Mouse (Mus musculus) megakaryocyte, adult 5-6 weeks (primary cell): ENCODE measurements around the gene Aplnr. TPM values are rescaled to one million over a fixed set of nuclear protein-coding genes. Genes with fewer than 3 reads are reported as not detected.

Experiments used
- ATAC-seq: 2 replicates; pipeline ENCODE4 v1.8.0; 2016; ENCODE audit warnings: mild to moderate bottlenecking, inconsistent platforms; ENCODE audit not compliant: poor library complexity, severe bottlenecking
- total RNA-seq, 2 experiments: library from RNA; stranded (forward) in 1 of 2; stranded (reverse) in 1 of 2; fragments of 153-499, 151-499 nt in 1 of 2; fragments of 221-1000, 200-1000 nt in 1 of 2; gene quantifications; 2 replicates each; pipeline versions ENCODE4 v1.2.3 to v1.2.4; 2015 to 2017

The Aplnr gene
- total RNA-seq (2015) (1.1 and 2.2 TPM in 2 replicates), total RNA-seq (2017) (1.5 and 2.1 TPM in 2 replicates)

DNA sequence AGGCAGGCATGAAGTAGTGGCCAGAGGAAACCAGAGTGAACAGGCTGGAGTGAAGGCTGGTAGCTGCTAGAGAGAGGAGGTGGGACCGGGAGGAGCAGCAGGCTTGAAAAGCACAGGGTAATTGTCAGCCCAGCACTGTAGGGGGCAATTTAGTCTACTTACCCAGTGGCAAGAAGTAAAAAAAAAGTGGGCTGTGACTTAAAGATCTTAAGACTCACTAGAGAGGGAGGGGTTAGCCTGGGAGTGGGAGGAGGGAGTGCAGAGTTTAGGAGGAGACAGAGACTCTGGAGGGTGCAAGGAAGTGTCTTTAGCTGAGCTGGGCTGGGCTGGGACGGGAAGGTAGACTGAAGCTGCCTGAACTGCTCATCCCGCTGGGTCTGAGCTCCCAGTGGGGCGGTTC lies at the start of gene Aplnr:
Gene Aplnr (plus strand): TSS at position 137 of the 400 bp plus-strand sequence.
- no peak for ATAC-seq

DNA sequence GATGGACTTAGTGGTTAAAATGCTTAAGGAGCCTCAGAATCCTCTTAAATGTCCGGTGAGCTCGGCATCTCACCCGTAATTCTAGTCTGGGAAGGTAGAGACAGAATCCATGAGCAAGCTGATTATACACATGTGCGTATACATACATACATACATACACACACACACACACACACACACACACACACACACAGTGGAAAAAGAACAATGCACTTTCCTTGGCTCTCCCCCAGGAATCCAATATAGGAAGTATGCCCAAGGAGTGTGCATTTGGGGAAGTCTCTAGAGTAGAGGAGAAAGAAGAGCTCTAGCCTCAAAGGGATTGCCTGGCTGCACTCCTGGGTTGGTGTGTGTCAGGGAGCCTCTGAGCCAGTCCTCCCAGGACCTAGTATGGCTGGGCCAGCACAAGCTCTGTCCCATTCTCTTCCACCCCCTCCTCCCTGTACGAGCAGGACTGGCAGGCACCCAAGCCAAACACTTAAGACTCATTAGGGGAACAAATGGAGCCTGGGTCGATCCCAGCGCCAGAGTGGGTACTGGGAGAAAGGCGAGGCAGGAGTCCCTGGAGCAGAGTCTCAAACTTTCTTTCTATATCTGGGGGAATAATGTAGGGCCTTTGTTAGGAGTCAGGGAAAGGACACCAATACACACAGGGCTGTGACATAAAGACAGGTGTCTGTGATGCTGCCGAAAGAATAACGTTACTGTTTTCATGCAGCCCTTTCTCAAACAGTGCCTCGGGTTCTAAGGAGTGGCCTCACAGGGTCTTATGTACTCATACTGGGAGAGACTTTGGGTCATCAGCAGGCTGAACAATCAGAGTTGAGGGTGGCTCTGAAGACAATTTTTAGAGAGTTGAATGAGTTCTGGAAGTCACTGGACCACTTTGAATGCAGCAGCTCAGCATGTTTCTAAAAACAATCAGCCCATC lies 47.0 kb upstream of the Aplnr start:
- ATAC-seq: no peak

DNA sequence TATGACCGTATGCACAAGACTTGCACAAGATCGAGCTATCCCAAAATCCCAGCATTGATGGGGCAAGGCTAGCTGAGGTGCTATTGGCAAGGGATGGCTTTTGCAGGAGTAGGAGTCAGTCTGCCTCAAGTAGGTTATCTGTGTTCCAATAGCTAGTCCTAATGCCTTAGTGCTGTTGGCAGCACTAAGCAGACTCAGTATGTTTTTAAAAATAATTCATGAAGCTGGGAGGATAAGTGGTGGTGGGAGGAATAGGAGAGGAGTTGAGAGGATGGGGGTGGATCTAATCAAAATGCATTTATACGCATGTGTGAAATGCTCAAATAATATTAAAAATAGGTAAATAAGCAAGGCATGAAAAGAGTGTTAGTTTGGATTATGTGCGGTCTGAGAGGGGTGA lies 44.7 kb upstream of the Aplnr start:
- no peak for ATAC-seq

DNA sequence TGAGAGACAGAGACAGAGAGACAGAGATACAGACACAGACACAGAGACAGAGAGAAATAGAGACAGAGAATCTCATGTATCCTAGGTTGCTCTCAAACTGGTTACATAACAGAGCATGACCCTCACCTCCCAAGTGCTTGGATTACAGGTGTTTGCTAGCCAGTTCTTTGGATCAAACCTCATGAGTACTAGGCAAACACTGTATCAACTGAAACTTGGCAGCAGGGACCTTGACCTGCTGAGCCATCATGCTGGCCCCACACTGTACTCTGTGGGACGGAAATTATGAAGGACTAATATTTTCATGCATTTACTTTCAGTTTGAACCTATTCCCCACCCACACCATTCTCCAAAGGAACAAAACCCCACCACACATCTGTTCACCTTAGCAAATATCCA lies 42.6 kb upstream of the Aplnr start:
- no peak for ATAC-seq

DNA sequence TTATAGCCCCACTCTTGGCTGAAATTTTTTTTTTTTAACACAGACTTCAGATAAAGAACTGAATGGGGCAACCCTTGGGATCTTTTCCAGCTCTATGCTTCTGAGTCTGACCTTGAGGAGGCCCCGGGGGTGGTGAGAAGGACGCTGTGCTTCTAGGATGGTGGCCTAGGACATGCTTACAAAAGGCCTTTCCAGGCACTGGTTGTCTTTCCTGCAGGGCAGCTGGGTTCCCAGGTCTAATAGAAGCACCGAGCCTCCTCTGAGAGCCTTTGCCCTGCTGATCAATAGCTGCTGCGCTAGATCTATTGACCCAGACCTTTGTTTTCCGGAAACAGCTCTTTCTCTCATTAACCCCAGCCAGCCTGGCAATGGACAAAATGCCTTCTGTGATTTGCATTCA lies 40.1 kb upstream of the Aplnr start:
- no peak for ATAC-seq

DNA sequence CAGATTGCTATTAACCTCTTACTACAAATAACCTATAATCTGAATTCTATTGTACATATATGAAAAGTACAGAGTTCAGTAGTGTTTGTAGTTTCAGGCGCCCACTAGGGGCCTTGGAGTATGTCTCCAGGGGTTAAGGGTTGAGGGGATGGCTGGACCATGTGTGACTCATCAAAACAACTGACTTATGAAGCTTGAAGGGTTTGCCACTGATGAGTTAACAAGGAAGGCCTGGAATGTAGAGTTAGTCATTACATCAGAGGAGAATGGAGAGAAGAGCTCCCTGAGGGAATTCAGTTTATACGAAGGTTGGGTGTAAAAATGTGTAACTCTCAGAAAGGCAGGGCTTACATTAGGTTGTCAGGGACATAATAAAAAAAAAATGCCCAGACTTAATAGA lies 38.0 kb upstream of the Aplnr start:
- ATAC-seq: no peak

DNA sequence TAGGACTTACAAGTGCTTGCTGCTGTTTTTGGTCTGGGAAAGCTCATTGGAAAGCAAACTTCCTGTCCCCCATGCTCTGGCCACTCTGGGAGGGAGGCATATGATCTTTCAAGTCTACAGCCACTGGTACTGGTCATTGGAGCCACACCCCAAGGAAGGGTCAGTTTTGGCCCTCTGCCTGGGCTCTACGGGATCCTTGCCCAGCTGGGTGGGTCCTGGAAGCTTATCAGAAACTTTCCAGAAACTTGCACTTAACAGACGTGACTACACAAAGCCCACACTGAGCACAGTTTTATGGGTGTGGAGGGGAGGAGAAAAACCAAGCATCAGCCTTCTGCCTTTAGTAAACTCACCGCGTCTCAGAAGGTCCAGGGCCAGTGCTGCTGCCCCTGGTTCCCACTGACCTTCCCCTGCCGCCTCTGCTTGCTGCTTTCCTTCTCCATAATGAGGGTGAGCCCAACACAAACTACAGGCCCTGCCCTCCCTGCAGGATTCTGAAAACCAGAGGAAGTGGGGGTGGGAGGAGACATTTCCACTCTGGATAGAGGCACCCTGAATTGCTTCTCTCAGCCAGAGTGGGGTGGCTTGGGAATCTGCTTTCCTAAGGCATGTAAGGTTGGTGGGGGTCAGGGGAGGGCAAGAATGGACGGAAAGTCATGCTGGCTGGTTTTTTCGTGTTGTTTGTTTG lies 37.1 kb upstream of the Aplnr start:
- ATAC-seq: no peak

DNA sequence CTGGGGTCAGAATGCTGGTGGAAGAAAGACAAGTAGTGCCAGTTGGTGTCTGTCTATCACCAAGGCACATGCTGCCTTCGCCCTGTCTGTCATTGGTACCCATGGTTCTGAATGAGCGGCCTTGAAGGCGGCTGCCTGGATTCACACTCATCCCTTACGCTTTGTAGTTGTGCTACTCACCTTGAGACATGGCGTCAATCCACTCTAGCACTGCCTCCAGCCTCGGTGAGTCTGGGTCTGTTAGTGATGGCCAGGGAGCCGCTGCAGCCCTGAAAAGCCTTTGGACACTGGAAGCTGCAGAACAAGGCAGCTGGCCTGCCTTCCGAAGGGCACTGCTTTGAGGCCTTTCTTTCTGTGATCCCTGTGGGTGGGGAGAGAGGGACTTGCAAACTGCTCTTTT lies 32.8 kb upstream of the Aplnr start:
- no peak for ATAC-seq

DNA sequence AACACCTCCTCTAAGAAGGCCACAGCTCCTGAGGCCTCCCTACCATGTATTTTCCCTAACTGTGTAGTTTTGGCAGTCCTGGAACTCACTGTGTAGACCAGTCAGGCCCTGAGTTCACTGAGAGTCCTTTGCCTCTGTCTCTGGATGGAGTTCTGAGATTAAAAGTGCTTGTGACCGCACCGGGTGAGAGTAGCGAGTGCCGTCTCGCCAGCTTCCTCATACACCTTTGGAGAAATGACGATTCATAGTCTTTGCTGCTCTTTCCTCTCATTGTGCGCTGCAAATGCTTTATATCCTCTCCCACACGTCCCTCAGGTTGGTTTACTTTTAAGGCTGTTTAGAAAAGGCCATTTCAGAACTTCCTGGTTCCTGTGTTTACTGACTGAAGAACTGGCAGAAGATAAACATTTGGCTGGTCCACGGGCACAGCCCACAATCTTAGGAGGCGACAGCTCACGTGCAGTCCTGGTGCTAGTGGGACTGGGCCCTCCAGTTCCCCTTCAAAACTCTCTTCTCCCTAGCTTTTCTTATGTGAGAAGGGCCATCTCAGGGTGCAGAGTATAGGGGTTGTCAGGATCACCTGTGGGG lies 30.5 kb upstream of the Aplnr start:
- no peak for ATAC-seq

DNA sequence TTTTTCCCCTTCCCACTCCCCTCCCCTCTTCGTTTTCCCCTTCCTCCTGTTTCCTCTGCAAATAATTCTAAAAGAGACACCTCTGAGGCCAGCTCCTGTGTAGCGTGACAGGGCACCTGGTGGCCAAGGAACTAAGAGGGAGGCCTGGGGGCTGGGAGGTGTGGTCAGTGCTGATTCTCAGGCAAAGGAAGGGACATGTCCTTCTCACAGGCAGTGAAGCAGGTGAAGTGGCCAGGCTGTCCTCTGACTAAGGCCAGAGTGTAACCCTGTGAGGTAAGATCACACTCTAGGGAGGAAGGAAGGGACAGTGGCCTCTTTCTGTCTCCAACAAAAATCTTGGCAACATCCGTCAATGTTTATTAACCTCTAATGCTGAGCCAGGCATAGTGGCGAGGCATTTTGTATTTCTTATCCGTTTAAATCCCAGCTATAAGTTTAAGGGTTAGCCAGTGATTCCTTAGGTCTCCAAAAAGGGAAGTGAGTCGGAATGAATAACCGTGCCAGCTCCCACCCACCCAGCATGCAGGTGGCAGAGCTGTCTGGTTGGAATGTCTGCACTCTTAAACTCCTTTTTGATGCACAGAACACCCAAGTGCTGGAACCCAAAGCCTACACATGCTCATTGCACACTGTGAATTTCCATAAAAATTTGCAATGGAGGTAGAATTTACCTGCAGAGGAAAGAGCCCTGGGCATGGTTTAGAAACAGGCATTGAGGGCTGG lies 29.8 kb upstream of the Aplnr start:
- ATAC-seq: no peak

DNA sequence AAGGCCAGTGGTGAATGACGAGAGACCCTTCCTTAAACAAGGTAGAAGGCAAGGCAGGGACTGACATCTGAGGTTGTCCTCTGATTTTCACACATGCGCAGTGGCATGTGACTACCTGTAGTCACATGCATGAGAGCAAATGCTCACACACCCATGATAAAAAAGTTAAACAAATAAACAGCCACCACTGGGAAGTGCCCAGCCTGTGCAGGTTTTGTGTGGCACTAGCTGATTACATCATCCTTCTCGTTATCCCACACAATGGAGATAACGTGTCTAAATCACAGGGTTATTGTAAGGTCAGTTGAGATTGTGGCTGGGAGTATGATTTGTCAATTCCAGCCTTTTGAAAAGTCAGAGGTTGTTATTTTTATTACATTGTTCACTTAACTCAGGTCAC lies 29.1 kb upstream of the Aplnr start:
- ATAC-seq: no peak

DNA sequence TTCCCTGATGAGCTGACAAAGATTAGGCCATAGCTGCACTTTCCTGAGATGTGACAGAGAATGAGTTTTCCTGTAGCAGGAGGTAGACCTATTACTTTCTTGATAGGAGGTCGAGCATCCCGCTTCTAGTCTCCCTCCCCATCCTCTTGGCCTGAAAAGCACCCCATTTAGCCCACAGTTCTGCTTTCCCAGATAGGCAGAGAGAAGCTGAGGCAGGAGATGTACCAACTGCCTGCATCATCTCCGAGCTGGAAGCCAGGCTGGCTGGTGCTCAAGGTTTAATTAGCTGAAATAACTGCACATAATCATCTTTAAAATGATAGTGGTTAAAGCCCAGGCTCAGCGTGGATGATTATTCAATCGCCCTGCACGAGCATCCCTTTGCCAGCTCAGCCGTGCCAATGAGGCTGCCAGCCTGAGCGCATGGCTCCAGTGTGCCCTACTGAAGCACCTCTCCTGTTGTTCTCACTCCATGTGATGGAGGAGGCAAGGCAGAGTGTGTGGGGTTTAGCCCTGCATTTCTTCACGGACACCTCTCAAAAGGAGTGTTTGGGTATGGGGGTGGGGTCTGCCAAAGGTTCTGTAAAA lies 25.6 kb upstream of the Aplnr start:
- ATAC-seq: no peak

DNA sequence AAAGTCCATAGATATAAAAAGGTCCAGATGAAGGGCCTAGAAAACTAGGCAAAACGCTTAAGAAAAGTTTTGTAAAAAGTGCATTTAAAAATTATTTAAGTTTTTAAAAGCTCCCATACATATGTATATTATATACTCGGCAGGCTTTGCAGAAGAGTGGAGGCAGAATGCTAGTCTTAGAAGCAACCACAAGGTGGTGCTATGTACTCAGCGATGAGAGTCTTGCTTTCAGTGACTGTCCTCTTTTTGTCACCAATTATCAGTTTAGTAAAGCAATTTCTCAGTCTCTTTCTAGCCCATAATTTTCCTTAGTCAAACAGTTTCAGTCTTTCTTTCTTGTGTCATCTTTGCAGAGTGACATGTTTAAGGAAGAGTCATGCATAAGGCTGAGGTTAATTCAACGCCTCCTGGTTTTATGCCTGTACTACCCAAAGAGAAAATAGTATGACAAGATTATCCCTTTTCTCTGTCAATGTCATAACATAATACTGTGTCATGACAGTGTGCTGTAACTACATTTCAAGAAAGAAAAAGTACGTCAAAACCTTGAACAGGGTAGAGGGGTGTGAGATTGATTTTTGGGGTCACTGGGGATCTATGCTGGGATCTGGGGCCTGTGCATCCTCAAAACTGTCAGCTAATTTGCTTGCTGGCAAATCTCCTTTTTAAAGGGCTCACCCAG lies 12.7 kb upstream of the Aplnr start:
- ATAC-seq: peak; percentile 90

DNA sequence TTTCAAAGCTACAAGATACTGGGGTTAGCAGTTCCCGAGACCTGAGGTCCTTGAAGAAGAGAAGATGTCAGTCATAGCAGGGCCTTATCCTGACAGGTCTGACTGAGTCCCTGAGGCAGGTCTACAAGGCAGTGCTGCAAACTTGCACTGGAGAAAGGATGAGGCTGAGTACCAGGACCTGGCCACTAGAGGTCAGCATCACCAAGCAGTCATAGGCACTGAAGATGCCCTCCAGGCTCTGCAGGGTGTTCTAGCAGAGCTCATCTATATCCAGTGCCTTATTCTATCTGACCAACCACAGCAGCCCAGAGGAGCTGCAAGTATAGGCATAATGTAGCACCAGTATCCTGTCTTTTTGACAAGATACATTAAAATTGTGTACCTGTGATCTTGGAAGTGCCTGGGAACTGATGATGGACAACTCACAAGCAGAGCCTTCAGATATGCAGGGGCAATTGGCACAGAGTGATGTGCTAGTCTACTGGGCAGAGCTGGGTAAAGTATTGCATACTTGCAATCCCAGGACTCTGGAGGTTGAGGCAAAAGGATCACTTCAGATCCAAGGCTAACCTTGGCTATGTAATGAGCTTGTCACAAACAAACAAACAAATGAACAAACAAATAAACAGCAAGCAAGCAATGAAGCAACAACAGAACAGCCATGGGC lies 12.0 kb upstream of the Aplnr start:
- peak; percentile 98 for ATAC-seq

DNA sequence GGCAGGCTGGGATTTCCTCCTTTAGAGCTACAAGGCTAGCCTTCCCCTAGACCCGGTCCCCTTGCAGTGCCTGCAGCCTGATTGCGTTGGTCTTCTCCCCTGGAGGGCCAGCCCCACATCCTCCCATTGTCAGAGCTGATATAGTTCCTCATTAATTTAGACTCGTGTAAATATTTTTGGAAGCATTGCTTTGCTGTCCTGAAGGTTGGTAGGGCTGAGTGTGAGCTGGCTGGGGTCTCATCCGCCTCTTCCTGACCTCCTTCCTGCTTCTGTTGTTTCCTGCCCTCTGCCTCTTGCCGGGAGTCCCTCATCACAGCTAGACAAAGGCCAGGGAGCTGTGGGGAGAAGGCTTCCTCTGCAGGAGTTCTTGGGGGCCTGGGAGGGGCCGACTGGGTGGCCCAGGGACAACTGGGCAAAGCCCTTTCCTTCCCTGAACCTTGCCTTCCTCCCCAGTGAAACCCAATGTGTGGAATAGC lies 6.5 kb upstream of the Aplnr start:
- ATAC-seq: peak; percentile 48; the same call in 1 of the 2 replicates

DNA sequence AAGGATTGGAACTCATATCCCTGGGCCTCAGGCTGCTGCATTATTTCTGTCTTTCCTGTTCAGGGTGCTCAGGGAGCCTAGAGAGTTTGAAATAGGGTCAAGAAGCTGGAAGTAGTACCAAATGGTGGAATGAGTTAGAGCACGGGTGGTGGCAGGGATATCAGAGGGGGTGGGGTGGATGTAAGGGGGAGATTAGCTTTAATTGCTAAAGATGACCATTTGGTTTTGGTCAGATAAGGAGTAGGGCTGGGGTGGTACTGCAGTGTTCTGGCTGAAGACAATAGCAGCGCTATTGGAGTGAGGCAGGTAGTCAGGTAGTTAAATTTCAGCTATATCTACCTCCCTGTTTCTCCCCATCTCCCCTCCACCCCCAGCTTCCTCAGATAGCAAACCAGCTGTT lies 4.8 kb upstream of the Aplnr start:
- ATAC-seq: no peak

DNA sequence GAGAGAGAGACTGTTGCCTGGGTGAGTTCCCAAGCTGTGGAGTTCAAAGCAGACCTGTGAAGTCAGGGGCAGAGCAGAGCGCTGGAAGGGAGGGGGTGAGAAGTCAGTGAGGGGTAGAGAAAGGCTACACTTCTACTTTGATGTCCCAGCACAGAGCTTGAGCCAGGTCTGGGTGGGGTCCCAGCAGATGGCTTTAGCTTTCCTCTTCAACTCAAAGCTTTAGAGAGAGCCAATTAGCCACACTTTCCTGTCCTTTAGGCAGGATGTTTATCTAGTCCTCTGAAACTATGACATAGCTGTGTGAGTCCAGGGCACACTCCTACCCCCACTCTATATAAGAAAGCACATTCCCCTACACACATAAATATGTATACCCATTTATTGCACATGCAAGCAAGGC lies 4.3 kb upstream of the Aplnr start:
- ATAC-seq: no peak

DNA sequence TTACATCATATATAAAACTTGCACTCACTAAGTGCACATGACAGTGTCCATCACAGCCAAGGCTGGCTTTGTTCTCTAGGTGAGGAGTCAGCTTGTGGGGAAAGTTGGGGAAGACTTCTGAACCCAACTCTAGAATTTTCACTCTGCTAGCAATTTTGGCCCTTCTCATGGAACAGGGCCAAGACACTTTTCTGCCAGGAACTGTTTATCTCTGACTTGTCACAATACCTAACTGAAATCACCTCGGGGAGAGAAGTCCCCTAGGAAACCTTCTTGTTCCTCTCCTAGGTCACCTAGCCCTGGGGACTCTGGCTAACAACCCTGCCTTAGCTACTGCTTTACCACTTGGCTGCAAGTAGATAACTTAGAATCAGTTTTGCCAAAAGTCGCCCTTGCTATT lies 3.8 kb upstream of the Aplnr start:
- ATAC-seq: no peak

DNA sequence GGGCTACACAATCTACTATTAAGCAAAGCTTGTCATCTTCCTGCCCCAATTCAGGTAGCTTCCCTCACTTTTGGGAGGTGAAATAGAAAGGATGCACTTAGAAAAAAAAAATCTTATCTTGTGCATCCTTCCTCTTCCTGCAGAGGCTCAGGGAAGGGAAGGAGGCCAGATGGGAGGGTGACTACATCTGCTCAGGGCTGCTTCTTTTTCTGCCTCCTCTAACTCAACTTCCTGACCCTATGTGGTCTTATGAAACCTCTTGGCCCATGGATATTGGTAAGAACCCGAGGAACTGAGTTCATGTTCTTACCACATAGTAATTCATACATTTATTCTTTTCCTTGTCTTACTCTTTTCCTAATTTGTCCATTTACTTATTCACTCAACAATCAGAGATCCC lies 926 bp upstream of the Aplnr start:
- peak; percentile 64 for ATAC-seq
